Comparison of ENCODE assay signal across 27 mouse cellular contexts in genomic region chr5:27077821-27078220, GRCm38 (mm10).
A peak's percentile ranks its signal among the peaks of the same experiment; 100 is the strongest.
DNase-seq lines count a peak whose midpoint lies in the region; ATAC-seq and TF ChIP-seq lines count a peak whose summit lies in the region.
"Had no signal": no experiment of that assay in that cellular context is flagged by ENCODE, and none has a peak within 500 bp of the region (broad histone marks: within the 10 kb centered on the region; RNA-seq: fewer than 3 reads in every experiment).

No protein-coding gene starts in this region.

- no peak for TF ChIP-seq CTCF in hindbrain, postnatal 0 days (IDR thresholded peaks at IDR 0.05; ENCODE audit: low read depth)

- H3K4me2 ChIP-seq in forebrain, embryonic 14.5 days (ENCODE audit: low read length): no peak overlapping the region
- no peak overlapping the region for H3K4me2 ChIP-seq in hindbrain, postnatal 0 days (ENCODE audit: low read depth, low read length)
- H3K4me2 ChIP-seq in midbrain, embryonic 14.5 days (ENCODE audit: low read length): no peak overlapping the region
- no peak overlapping the region for H3K4me2 ChIP-seq in midbrain, embryonic 15.5 days
- H3K4me2 ChIP-seq: embryonic facial prominence, embryonic 13.5 days; forebrain, embryonic 15.5 days; heart, embryonic 12.5 days; heart, embryonic 15.5 days; hindbrain, embryonic 14.5 days had no signal

- no peak overlapping the region for H3K9ac ChIP-seq in forebrain, embryonic 14.5 days (ENCODE audit: low read length)
- H3K9ac ChIP-seq in hindbrain, postnatal 0 days (replicated peaks; ENCODE audit: low read length): no peak overlapping the region
- no peak overlapping the region for H3K9ac ChIP-seq in midbrain, embryonic 14.5 days (replicated peaks; ENCODE audit: low read length)
- no peak overlapping the region for H3K9ac ChIP-seq in midbrain, embryonic 15.5 days
- H3K9ac ChIP-seq: embryonic facial prominence, embryonic 13.5 days; forebrain, embryonic 15.5 days; heart, embryonic 12.5 days; heart, embryonic 15.5 days; hindbrain, embryonic 14.5 days had no signal

- DNase-seq in forebrain, embryonic 14.5 days (ENCODE audit: low spot score): peak; percentile 26
- DNase-seq in forebrain, embryonic 10.5 days (ENCODE audit: extremely low spot score, low spot score): no peak
- peak; percentile 57 for DNase-seq in hindbrain, postnatal 0 days (ENCODE audit: low spot score)
- DNase-seq in hindbrain, embryonic 10.5 days (ENCODE audit: low spot score): no peak
- DNase-seq in midbrain, embryonic 14.5 days: peak; percentile 43
- peak; percentile 78 for DNase-seq in brain, adult 2 months (ENCODE audit: low read depth, low spot score)
- no peak for DNase-seq in limb, embryonic 10.5 days (ENCODE audit: low spot score)
- DNase-seq: adrenal gland, adult 8-10 months; adrenal gland, postnatal 25 days; cerebellum, adult 11-12 months; cerebellum, adult 8-10 months; cerebellum, postnatal 10 days; cerebellum, postnatal 36 days; embryo, embryonic 11 days; gastrocnemius, postnatal 25 days; heart, adult 18-20 months; heart, postnatal 10 days; heart, postnatal 36 days had no signal

- H3K9me3 ChIP-seq in forebrain, embryonic 14.5 days (replicated peaks; ENCODE audit: control insufficient read depth, low read length): no peaks in the 10 kb centered on the region
- no peaks in the 10 kb centered on the region for H3K9me3 ChIP-seq in forebrain, embryonic 10.5 days
- H3K9me3 ChIP-seq in hindbrain, postnatal 0 days (ENCODE audit: low read length): no peaks in the 10 kb centered on the region
- H3K9me3 ChIP-seq in hindbrain, embryonic 10.5 days: no peaks in the 10 kb centered on the region
- no peaks in the 10 kb centered on the region for H3K9me3 ChIP-seq in midbrain, embryonic 14.5 days (ENCODE audit: control insufficient read depth, low read length)
- no peaks in the 10 kb centered on the region for H3K9me3 ChIP-seq in midbrain, embryonic 15.5 days
- H3K9me3 ChIP-seq in limb, embryonic 10.5 days (replicated peaks): no peaks in the 10 kb centered on the region
- H3K9me3 ChIP-seq: embryonic facial prominence, embryonic 10.5 days; embryonic facial prominence, embryonic 13.5 days; forebrain, embryonic 15.5 days; heart, embryonic 12.5 days; heart, embryonic 15.5 days had no signal

- H3K27me3 ChIP-seq in forebrain, embryonic 14.5 days (replicated peaks; ENCODE audit: control insufficient read depth, insufficient read depth, low read length): no peaks in the 10 kb centered on the region
- no peaks in the 10 kb centered on the region for H3K27me3 ChIP-seq in forebrain, embryonic 10.5 days (ENCODE audit: poor library complexity, severe bottlenecking)
- H3K27me3 ChIP-seq in hindbrain, postnatal 0 days (ENCODE audit: insufficient read depth, low read length): no peaks in the 10 kb centered on the region
- no peaks in the 10 kb centered on the region for H3K27me3 ChIP-seq in hindbrain, embryonic 10.5 days (ENCODE audit: insufficient read depth, poor library complexity, severe bottlenecking)
- no peaks in the 10 kb centered on the region for H3K27me3 ChIP-seq in midbrain, embryonic 14.5 days (ENCODE audit: control insufficient read depth, insufficient read depth, low read length)
- H3K27me3 ChIP-seq in midbrain, embryonic 15.5 days (replicated peaks): no peaks in the 10 kb centered on the region
- no peaks in the 10 kb centered on the region for H3K27me3 ChIP-seq in limb, embryonic 10.5 days (ENCODE audit: low read depth, poor library complexity, severe bottlenecking)
- H3K27me3 ChIP-seq: embryonic facial prominence, embryonic 13.5 days; forebrain, embryonic 15.5 days; heart, embryonic 12.5 days; heart, embryonic 15.5 days had no signal

- WGBS in forebrain, embryonic 14.5 days: 68% methylated on average over 1 of the region's 1 CpGs
- WGBS in forebrain, embryonic 10.5 days: 76% methylated on average over 1 of the region's 1 CpGs
- 67% methylated on average over 1 of the region's 1 CpGs for WGBS in hindbrain, postnatal 0 days
- WGBS in hindbrain, embryonic 10.5 days: 70% methylated on average over 1 of the region's 1 CpGs
- 71% methylated on average over 1 of the region's 1 CpGs for WGBS in midbrain, embryonic 14.5 days
- 69% methylated on average over 1 of the region's 1 CpGs for WGBS in midbrain, embryonic 15.5 days
- 78% methylated on average over 1 of the region's 1 CpGs for WGBS in limb, embryonic 10.5 days

- ATAC-seq in forebrain, embryonic 14.5 days: no peak
- ATAC-seq in hindbrain, postnatal 0 days: no peak
- ATAC-seq in midbrain, embryonic 14.5 days (ENCODE audit: low FRiP score, low TSS enrichment): no peak
- ATAC-seq in midbrain, embryonic 15.5 days (replicated peaks): no peak
- ATAC-seq: activated CD4-positive, CD25-positive, alpha-beta regulatory T cell, adult 4 months; forebrain, embryonic 15.5 days had no signal

- H3K36me3 ChIP-seq in forebrain, embryonic 14.5 days (ENCODE audit: control insufficient read depth, insufficient read depth, low read length): no peaks in the 10 kb centered on the region
- no peaks in the 10 kb centered on the region for H3K36me3 ChIP-seq in forebrain, embryonic 10.5 days (replicated peaks)
- no peaks in the 10 kb centered on the region for H3K36me3 ChIP-seq in hindbrain, postnatal 0 days (ENCODE audit: insufficient read depth, low read length)
- no peaks in the 10 kb centered on the region for H3K36me3 ChIP-seq in hindbrain, embryonic 10.5 days
- no peaks in the 10 kb centered on the region for H3K36me3 ChIP-seq in midbrain, embryonic 14.5 days (ENCODE audit: control insufficient read depth, insufficient read depth, low read length)
- no peaks in the 10 kb centered on the region for H3K36me3 ChIP-seq in midbrain, embryonic 15.5 days (replicated peaks)
- H3K36me3 ChIP-seq in limb, embryonic 10.5 days: no peaks in the 10 kb centered on the region
- H3K36me3 ChIP-seq: embryonic facial prominence, embryonic 10.5 days; embryonic facial prominence, embryonic 13.5 days; forebrain, embryonic 15.5 days; heart, embryonic 12.5 days; heart, embryonic 15.5 days had no signal

- H3K4me3 ChIP-seq in forebrain, embryonic 14.5 days (ENCODE audit: low read depth, low read length): no peak overlapping the region
- H3K4me3 ChIP-seq in forebrain, embryonic 10.5 days: no peak overlapping the region
- no peak overlapping the region for H3K4me3 ChIP-seq in hindbrain, postnatal 0 days (ENCODE audit: low read length)
- H3K4me3 ChIP-seq in hindbrain, embryonic 10.5 days: no peak overlapping the region
- H3K4me3 ChIP-seq in midbrain, embryonic 14.5 days (replicated peaks; ENCODE audit: low read depth, low read length): no peak overlapping the region
- no peak overlapping the region for H3K4me3 ChIP-seq in midbrain, embryonic 15.5 days
- no peak overlapping the region for H3K4me3 ChIP-seq in limb, embryonic 10.5 days
- H3K4me3 ChIP-seq: embryonic facial prominence, embryonic 10.5 days; embryonic facial prominence, embryonic 13.5 days; erythroblast, embryonic 14.5 days; forebrain, embryonic 15.5 days; heart, embryonic 12.5 days; heart, embryonic 15.5 days had no signal

- no peak overlapping the region for H3K27ac ChIP-seq in forebrain, embryonic 14.5 days (ENCODE audit: low read depth, low read length)
- H3K27ac ChIP-seq in forebrain, embryonic 10.5 days: no peak overlapping the region
- H3K27ac ChIP-seq in hindbrain, postnatal 0 days: no peak overlapping the region
- no peak overlapping the region for H3K27ac ChIP-seq in hindbrain, embryonic 10.5 days
- no peak overlapping the region for H3K27ac ChIP-seq in midbrain, embryonic 14.5 days (replicated peaks; ENCODE audit: low read depth, low read length)
- H3K27ac ChIP-seq in midbrain, embryonic 15.5 days: no peak overlapping the region
- H3K27ac ChIP-seq in limb, embryonic 10.5 days: no peak overlapping the region
- H3K27ac ChIP-seq: embryonic facial prominence, embryonic 10.5 days; embryonic facial prominence, embryonic 13.5 days; forebrain, embryonic 15.5 days; heart, embryonic 15.5 days; hindbrain, embryonic 14.5 days had no signal

- H3K4me1 ChIP-seq in forebrain, embryonic 14.5 days (ENCODE audit: control insufficient read depth, insufficient read depth, low read length): no peaks in the 10 kb centered on the region
- H3K4me1 ChIP-seq in forebrain, embryonic 10.5 days: no peaks in the 10 kb centered on the region
- H3K4me1 ChIP-seq in hindbrain, postnatal 0 days (ENCODE audit: insufficient read depth, low read length): no peaks in the 10 kb centered on the region
- no peaks in the 10 kb centered on the region for H3K4me1 ChIP-seq in hindbrain, embryonic 10.5 days (replicated peaks)
- 0 out of 2 replicates have a peak, but pooled peaks cover 4% of the 10 kb centered on the region for H3K4me1 ChIP-seq in midbrain, embryonic 14.5 days (ENCODE audit: control insufficient read depth, insufficient read depth, low read length)
- H3K4me1 ChIP-seq in midbrain, embryonic 15.5 days: peaks cover 11% of the 10 kb centered on the region; the same call in 1 of the 2 replicates
- no peaks in the 10 kb centered on the region for H3K4me1 ChIP-seq in limb, embryonic 10.5 days
- H3K4me1 ChIP-seq: embryonic facial prominence, embryonic 10.5 days; embryonic facial prominence, embryonic 13.5 days; heart, embryonic 12.5 days; heart, embryonic 15.5 days had no signal

Comparison
In these comparisons a context has a peak if more than half of its experiments do, and no peak if none do; other contexts are left out.
1. DNase-seq: peak in forebrain, embryonic 14.5 days (single experiment), hindbrain, postnatal 0 days (single experiment), midbrain, embryonic 14.5 days (single experiment) and brain, adult 2 months (single experiment); none in forebrain, embryonic 10.5 days (single experiment), hindbrain, embryonic 10.5 days (single experiment) and limb, embryonic 10.5 days (single experiment).